ENCODE assay signal across 1 mouse cellular context in the genomic region with DNA sequence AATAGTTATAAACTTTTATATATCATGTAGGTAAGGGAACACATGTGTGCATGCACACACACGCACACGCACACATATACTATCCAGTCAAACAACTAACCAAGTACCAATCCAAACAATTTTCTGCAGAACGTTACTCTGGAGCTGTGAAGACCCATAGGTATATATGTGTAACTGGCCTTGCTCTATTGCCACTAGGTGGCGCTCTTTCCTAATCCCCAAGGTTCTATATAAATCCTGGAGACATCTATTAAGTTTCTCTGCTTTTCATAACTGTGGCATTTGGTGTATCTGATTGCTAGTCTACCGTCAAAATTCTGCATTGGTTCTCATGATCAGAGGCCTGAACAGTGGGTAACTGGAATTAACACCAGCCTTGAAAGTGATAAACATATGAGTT.
TF ChIP-seq lines count a peak whose summit lies in the region.

No protein-coding gene starts in this region.

TF ChIP-seq in CH12.LX, 34 proteins besides CTCF, POLR2A, EP300 and RAD21 (continued from another document):
- TF ChIP-seq IRF4 (IDR thresholded peaks at IDR 0.05; ENCODE audit: low read depth, low read length), result no peak
